Mouse (Mus musculus) intestine, postnatal 0 days (tissue): ENCODE data around the gene Atp1b3. TPM values are rescaled to one million over a fixed set of nuclear protein-coding genes. Genes with fewer than 3 reads are reported as not detected.

Experiments used
- ATAC-seq: fragments of 200-750 bp; cut with Nextera tagmentation; 2 replicates; pipeline ENCODE4 v1.8.0; 2017; ENCODE audit warnings: mild to moderate bottlenecking, moderate TSS enrichment, moderate library complexity
- H3K27ac ChIP-seq: fragments of 300-500 bp; sonication (generic); 2 replicates; pipeline ENCODE4 v1.5.1; 2014; ENCODE audit warnings: mild to moderate bottlenecking, low read depth, low read length, moderate library complexity
- H3K27me3 ChIP-seq: fragments of 300-500 bp; sonication (generic); replicated peaks from 2 replicates; pipeline ENCODE4 v1.6.1; 2014; ENCODE audit warnings: low read length, mixed read lengths; ENCODE audit not compliant: control insufficient read depth, insufficient read depth
- H3K36me3 ChIP-seq: fragments of 300-500 bp; sonication (generic); 2 replicates; pipeline ENCODE4 v1.6.1; 2014; ENCODE audit warnings: mild to moderate bottlenecking, moderate library complexity; ENCODE audit not compliant: control insufficient read depth, insufficient read depth
- H3K4me1 ChIP-seq: fragments of 300-500 bp; sonication (generic); replicated peaks from 2 replicates; pipeline ENCODE4 v1.6.1; 2014; ENCODE audit warnings: antibody characterized with exemption, low read length, mixed read lengths; ENCODE audit not compliant: control insufficient read depth, insufficient read depth
- H3K4me2 ChIP-seq: fragments of 300-500 bp; sonication (generic); replicated peaks from 2 replicates; pipeline ENCODE4 v1.6.1; 2014; ENCODE audit warnings: low read depth, mild to moderate bottlenecking, moderate library complexity
- H3K4me3 ChIP-seq: fragments of 300-500 bp; sonication (generic); 2 replicates; pipeline ENCODE4 v1.5.1; 2014; ENCODE audit warnings: low read depth, low read length
- H3K9ac ChIP-seq: fragments of 300-500 bp; sonication (generic); 2 replicates; pipeline ENCODE4 v1.6.1; 2014; ENCODE audit warnings: mild to moderate bottlenecking, low read depth, low read length
- H3K9me3 ChIP-seq: fragments of 300-500 bp; sonication (generic); 2 replicates; pipeline ENCODE4 v1.6.1; 2016; ENCODE audit warnings: mixed run types; ENCODE audit not compliant: control insufficient read depth
- CTCF ChIP-seq: sonication (generic); IDR thresholded peaks from 2 replicates; pipeline ENCODE4 v1.5.1; 2016; ENCODE audit warnings: low read depth, mild to moderate bottlenecking, control low read depth, antibody characterized with exemption, moderate library complexity
- WGBS: fragments of 180-500 bp; shearing (Covaris S2); extraction: QIAGEN DNeasy Blood & Tissue Kit; methylation state at CpG from one replicate; pipeline ENCODE4 v1.1.7; 2014; 5-methylcytosine and 5-hydroxymethylcytosine counted together
- polyA plus RNA-seq: library from polyadenylated mRNA; unstranded; fragments of >200 nt; fragmentation: Nextera tagmentation; extraction: Ambion mirVana; gene quantifications from 2 replicates; pipeline ENCODE4 v1.2.1, GENCODE M21; 2015

Gene Atp1b3
- polyA plus RNA-seq, 1 experiment from 2014 or later, result 89.3 TPM

GRCm38 (mm10) chr9:96299324-96300008 lies 64.8 kb downstream of the Atp1b3 start:
- ATAC-seq, result no peak
- Histone ChIP-seq H3K4me2 (no peak overlapping the region), H3K36me3 (peaks cover 26% of the 10 kb centered on the region), H3K27ac (no peak overlapping the region), H3K27me3 (no peaks in the 10 kb centered on the region), H3K4me3 (no peak overlapping the region), H3K4me1 (no peaks in the 10 kb centered on the region), H3K9ac (no peak overlapping the region), H3K9me3 (no peaks in the 10 kb centered on the region)
- 63% methylated on average over 3 of the region's 3 CpGs for WGBS
- no peak for TF ChIP-seq CTCF

DNA sequence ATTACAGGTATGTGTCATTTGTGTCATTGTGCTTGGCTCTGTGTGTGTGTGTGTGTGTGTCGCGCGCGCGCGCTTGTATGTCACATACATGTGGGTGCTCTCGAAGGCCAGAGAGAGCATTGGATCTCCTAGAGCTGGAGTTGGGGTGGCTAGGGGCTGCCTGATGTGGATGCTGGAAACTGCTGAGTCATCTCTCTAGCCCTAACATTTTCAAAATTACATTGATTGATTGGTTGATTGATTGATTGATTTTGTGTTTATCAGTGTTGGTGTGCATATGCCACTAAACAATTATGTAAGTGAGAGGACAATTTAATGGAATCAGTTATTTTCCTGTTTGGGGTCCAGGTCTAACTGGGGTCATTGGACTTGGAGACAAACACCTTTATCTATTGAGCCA lies 72.1 kb downstream of the Atp1b3 start:
- TF ChIP-seq CTCF, result no peak
- no peak for ATAC-seq
- WGBS, result 97% methylated on average over 7 of the region's 7 CpGs

DNA sequence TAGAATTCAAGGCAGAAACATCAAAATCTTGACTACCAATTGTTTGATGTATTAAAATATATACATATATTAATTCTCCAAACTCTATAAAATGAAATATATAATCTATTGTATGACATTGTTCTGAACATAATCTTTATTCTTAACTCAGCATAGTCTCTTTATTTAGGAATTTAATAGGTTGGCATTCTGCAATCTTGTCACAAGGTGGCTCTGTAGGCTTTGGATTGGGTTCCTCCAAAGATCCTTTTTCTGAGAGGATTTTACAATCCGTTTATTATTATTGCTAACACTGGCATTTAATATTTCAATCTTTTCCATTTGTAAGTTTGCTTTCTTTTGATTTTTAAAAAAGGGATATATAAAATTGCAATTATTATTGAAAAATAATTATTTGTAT lies 79.3 kb downstream of the Atp1b3 start:
- H3K9ac ChIP-seq, result no peak overlapping the region

More for the DNA sequence above, 72.1 kb downstream of the Atp1b3 start:
- H3K27me3 ChIP-seq, result no peaks in the 10 kb centered on the region
- no peaks in the 10 kb centered on the region for H3K9me3 ChIP-seq
- H3K27ac ChIP-seq, result no peak overlapping the region
- H3K4me3 ChIP-seq, result no peak overlapping the region
- no peak overlapping the region for H3K4me2 ChIP-seq
- no peaks in the 10 kb centered on the region for H3K4me1 ChIP-seq
- H3K9ac ChIP-seq, result no peak overlapping the region
- peaks cover 21% of the 10 kb centered on the region for H3K36me3 ChIP-seq

More for the DNA sequence above, 79.3 kb downstream of the Atp1b3 start:
- H3K27me3 ChIP-seq, result no peaks in the 10 kb centered on the region
- no peaks in the 10 kb centered on the region for H3K4me1 ChIP-seq
- TF ChIP-seq CTCF, result peak; percentile 71
- 0 out of 2 replicates have a peak, but pooled peaks cover 4% of the 10 kb centered on the region for H3K36me3 ChIP-seq
- H3K4me3 ChIP-seq, result no peak overlapping the region
- WGBS, result 21% methylated on average over 1 of the region's 1 CpGs
- no peaks in the 10 kb centered on the region for H3K9me3 ChIP-seq
- no peak overlapping the region for H3K4me2 ChIP-seq
- no peak for ATAC-seq
- no peak overlapping the region for H3K27ac ChIP-seq

Other genes starting within 250 kb of the Atp1b3 start
- gene Gk5, start 245.1 kb downstream of the Atp1b3 start, polyA plus RNA-seq, result 2.9 and 3.0 TPM in 2 replicates
- gene Tfdp2, start 168.2 kb downstream of the Atp1b3 start, polyA plus RNA-seq, result 42.9 and 43.2 TPM in 2 replicates
- 141 and 143 TPM in 2 replicates for gene Rnf7, start 114.2 kb upstream of the Atp1b3 start, polyA plus RNA-seq
- gene Gm28729, start 160.8 kb upstream of the Atp1b3 start, polyA plus RNA-seq, result not detected in 2 replicates